Mouse (Mus musculus) bone marrow macrophage, adult 2 months (primary cell): ENCODE results near the gene Arfgap1.

Experiments used
- CTCF ChIP-seq: IDR thresholded peaks from 2 replicates; pipeline ENCODE4 v1.5.1; 2012; ENCODE audit warnings: low read depth, mild to moderate bottlenecking, low read length, moderate library complexity
- POLR2A ChIP-seq: IDR thresholded peaks from 2 replicates; pipeline ENCODE4 v1.6.1; 2012; ENCODE audit warnings: mild to moderate bottlenecking, low read depth, low read length, borderline replicate concordance

DNA sequence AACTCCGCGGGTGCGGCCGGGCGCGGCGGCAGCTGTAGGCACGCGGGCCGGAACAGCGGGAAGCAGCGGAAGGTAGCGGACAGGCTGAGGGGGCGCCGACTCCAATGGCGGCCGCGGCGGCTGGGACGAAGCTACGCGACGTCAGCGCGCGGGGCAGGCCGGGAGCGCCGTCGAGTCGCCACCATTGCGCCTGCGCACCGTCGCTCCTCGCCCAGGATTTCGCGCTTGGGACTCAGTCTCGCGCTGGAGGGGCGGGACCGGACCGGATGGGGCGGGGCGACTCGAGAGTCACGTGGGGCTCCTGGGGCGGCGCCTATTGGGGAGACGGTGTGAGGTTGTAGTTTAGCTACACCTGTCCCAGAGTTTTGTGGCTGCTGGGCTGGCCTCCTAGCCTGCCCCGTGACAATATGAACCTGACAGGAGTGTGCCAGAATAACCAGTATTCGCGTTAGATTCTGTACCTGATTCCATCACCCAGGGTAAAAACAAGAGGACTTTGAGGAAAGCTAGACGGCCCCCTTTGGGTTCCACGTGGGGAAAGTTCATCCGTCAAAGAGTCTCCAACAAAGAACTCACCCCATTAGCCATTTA, 46.1 kb upstream of the Arfgap1 start, which contains the start of gene Ythdf1:
- TF ChIP-seq POLR2A (no peak), CTCF (no peak)
